Mouse (Mus musculus) heart, embryonic 12.5 days (tissue): ENCODE data around the gene Sdhb. TPM values are rescaled to one million over a fixed set of nuclear protein-coding genes. Genes with fewer than 3 reads are reported as not detected.

Experiments used
- ATAC-seq: fragments of 200-750 bp; cut with Nextera tagmentation; 2 replicates; pipeline ENCODE4 v1.8.0; 2017; ENCODE audit warnings: moderate TSS enrichment, moderate library complexity; ENCODE audit not compliant: insufficient number of reproducible peaks, low FRiP score
- H3K27ac ChIP-seq: fragments of 300-500 bp; sonication (generic); 2 replicates; pipeline ENCODE4 v1.5.1; 2016; ENCODE audit warnings: mild to moderate bottlenecking, moderate library complexity; ENCODE audit not compliant: poor library complexity, severe bottlenecking
- H3K27me3 ChIP-seq: fragments of 300-500 bp; sonication (generic); replicated peaks from 2 replicates; pipeline ENCODE4 v1.6.1; 2016; ENCODE audit warnings: mild to moderate bottlenecking, moderate library complexity
- H3K36me3 ChIP-seq: fragments of 300-500 bp; sonication (generic); 2 replicates; pipeline ENCODE4 v1.6.1; 2016; ENCODE audit warnings: mild to moderate bottlenecking, moderate library complexity
- H3K4me1 ChIP-seq: fragments of 300-500 bp; sonication (generic); replicated peaks from 2 replicates; pipeline ENCODE4 v1.6.1; 2016; ENCODE audit warnings: mild to moderate bottlenecking
- H3K4me2 ChIP-seq: fragments of 300-500 bp; sonication (generic); 2 replicates; pipeline ENCODE4 v1.6.1; 2016; ENCODE audit warnings: mild to moderate bottlenecking, moderate library complexity
- H3K4me3 ChIP-seq: fragments of 300-500 bp; sonication (generic); 2 replicates; pipeline ENCODE4 v1.5.1; 2016; ENCODE audit warnings: mild to moderate bottlenecking
- H3K9ac ChIP-seq: fragments of 300-500 bp; sonication (generic); 2 replicates; pipeline ENCODE4 v1.6.1; 2016; ENCODE audit warnings: mild to moderate bottlenecking, moderate library complexity
- H3K9me3 ChIP-seq: fragments of 300-500 bp; sonication (generic); replicated peaks from 2 replicates; pipeline ENCODE4 v1.6.1; 2016; ENCODE audit warnings: mild to moderate bottlenecking, moderate library complexity
- WGBS: fragments of 180-500 bp; shearing (Covaris S2); methylation state at CpG from one replicate; pipeline ENCODE4 v1.1.7; 2016; 5-methylcytosine and 5-hydroxymethylcytosine counted together
- polyA plus RNA-seq: library from polyadenylated mRNA; unstranded; fragments of >200 nt; fragmentation: Nextera tagmentation; extraction: Ambion mirVana; gene quantifications from 2 replicates; pipeline ENCODE4 v1.2.1, GENCODE M21; 2016

The Sdhb gene
- polyA plus RNA-seq, 1 experiment from 2014 or later, result 746 TPM

GRCm38 (mm10) chr4:140995811-140996210, 34.8 kb downstream of the Sdhb start:
- Histone ChIP-seq H3K9me3 (no peaks in the 10 kb centered on the region), H3K4me1 (no peaks in the 10 kb centered on the region), H3K4me2 (no peak overlapping the region), H3K9ac (no peak overlapping the region), H3K27ac (no peak overlapping the region), H3K27me3 (no peaks in the 10 kb centered on the region), H3K36me3 (peaks cover 86% of the 10 kb centered on the region), H3K4me3 (no peak overlapping the region)
- 90% methylated on average over 8 of the region's 8 CpGs for WGBS
- ATAC-seq, result no peak

- H3K36me3 ChIP-seq, result peaks cover 96% of the 10 kb centered on the region
- H3K27me3 ChIP-seq, result no peaks in the 10 kb centered on the region
- no peak overlapping the region for H3K4me3 ChIP-seq
- no peak overlapping the region for H3K4me2 ChIP-seq
- H3K4me1 ChIP-seq, result no peaks in the 10 kb centered on the region
- no peak for ATAC-seq
- no peak overlapping the region for H3K9ac ChIP-seq
- H3K27ac ChIP-seq, result no peak overlapping the region
- H3K9me3 ChIP-seq, result no peaks in the 10 kb centered on the region
- 85% methylated on average over 9 of the region's 9 CpGs for WGBS
Measured at GRCm38 (mm10) chr4:140996812-140997211, 35.8 kb downstream of the Sdhb start.

GRCm38 (mm10) chr4:141005983-141006382, 45.0 kb downstream of the Sdhb start:
- no peak overlapping the region for H3K4me3 ChIP-seq
- no peak for ATAC-seq
- peaks cover 67% of the 10 kb centered on the region for H3K36me3 ChIP-seq
- H3K4me1 ChIP-seq, result peaks cover 5% of the 10 kb centered on the region
- H3K9me3 ChIP-seq, result peaks cover 5% of the 10 kb centered on the region; the same call in 1 of the 2 replicates
- no peak overlapping the region for H3K4me2 ChIP-seq
- H3K27ac ChIP-seq, result no peak overlapping the region
- H3K27me3 ChIP-seq, result no peaks in the 10 kb centered on the region
- no peak overlapping the region for H3K9ac ChIP-seq
- WGBS, result 84% methylated on average over 13 of the region's 13 CpGs

GRCm38 (mm10) chr4:141008028-141008427, 47.0 kb downstream of the Sdhb start:
- no peak; the same call in 1 of the 2 replicates for ATAC-seq
- 67% methylated on average over 8 of the region's 8 CpGs for WGBS
- peaks cover 5% of the 10 kb centered on the region; the same call in 1 of the 2 replicates for H3K9me3 ChIP-seq
- no peak overlapping the region for H3K27ac ChIP-seq
- H3K4me3 ChIP-seq, result no peak overlapping the region
- H3K9ac ChIP-seq, result no peak overlapping the region
- H3K36me3 ChIP-seq, result peaks cover 51% of the 10 kb centered on the region
- H3K4me2 ChIP-seq, result no peak overlapping the region
- H3K4me1 ChIP-seq, result peaks cover 24% of the 10 kb centered on the region
- H3K27me3 ChIP-seq, result no peaks in the 10 kb centered on the region

GRCm38 (mm10) chr4:141010118-141010517, 49.1 kb downstream of the Sdhb start, which contains the start of gene Mfap2:
Mfap2 (plus strand) TSS chr4:141010418.
- Histone ChIP-seq H3K4me2 (peak within 1 kb of the TSS; percentile 72), H3K27ac (peak within 1 kb of the TSS; percentile 70), H3K9ac (peak within 1 kb of the TSS; percentile 83), H3K36me3 (peaks cover 51% of the 10 kb centered on the region), H3K4me1 (peaks cover 27% of the 10 kb centered on the region), H3K9me3 (peaks cover 5% of the 10 kb centered on the region; the same call in 1 of the 2 replicates), H3K27me3 (no peaks in the 10 kb centered on the region), H3K4me3 (peak within 1 kb of the TSS; percentile 62)
- WGBS, result 19% methylated on average over 7 of the region's 7 CpGs
- ATAC-seq, result no peak

- no peaks in the 10 kb centered on the region for H3K27me3 ChIP-seq
- ATAC-seq, result peak; percentile 68
- WGBS, result under 1% methylated on average over 26 of the region's 26 CpGs
- H3K9me3 ChIP-seq, result peaks cover 5% of the 10 kb centered on the region; the same call in 1 of the 2 replicates
- peaks cover 51% of the 10 kb centered on the region for H3K36me3 ChIP-seq
- H3K4me1 ChIP-seq, result peaks cover 29% of the 10 kb centered on the region
- peak overlapping the region; percentile 72 for H3K4me2 ChIP-seq
- H3K9ac ChIP-seq, result peak overlapping the region; percentile 83
- H3K4me3 ChIP-seq, result peak overlapping the region; percentile 62
- H3K27ac ChIP-seq, result peak overlapping the region; percentile 70
Measured at GRCm38 (mm10) chr4:141010526-141010925, 49.5 kb downstream of the Sdhb start.

GRCm38 (mm10) chr4:141010941-141011429, 50.0 kb downstream of the Sdhb start:
- peak overlapping the region; percentile 70 for H3K27ac ChIP-seq
- ATAC-seq, result peak; percentile 12; the same call in 1 of the 2 replicates
- H3K27me3 ChIP-seq, result no peaks in the 10 kb centered on the region
- 2% methylated on average over 17 of the region's 17 CpGs for WGBS
- H3K4me2 ChIP-seq, result peak overlapping the region; percentile 72
- peak overlapping the region; percentile 83 for H3K9ac ChIP-seq
- H3K4me3 ChIP-seq, result peak overlapping the region; percentile 62
- peaks cover 51% of the 10 kb centered on the region for H3K36me3 ChIP-seq
- peaks cover 5% of the 10 kb centered on the region; the same call in 1 of the 2 replicates for H3K9me3 ChIP-seq
- H3K4me1 ChIP-seq, result peaks cover 30% of the 10 kb centered on the region

- Histone ChIP-seq H3K9ac (peak overlapping the region; percentile 83), H3K4me1 (peaks cover 38% of the 10 kb centered on the region), H3K36me3 (peaks cover 48% of the 10 kb centered on the region), H3K9me3 (peaks cover 4% of the 10 kb centered on the region; the same call in 1 of the 2 replicates), H3K4me2 (peak overlapping the region; percentile 72), H3K27ac (peak overlapping the region; percentile 70), H3K4me3 (peak overlapping the region; percentile 62), H3K27me3 (no peaks in the 10 kb centered on the region)
- no peak for ATAC-seq
- WGBS, result 52% methylated on average over 14 of the region's 14 CpGs
Measured at GRCm38 (mm10) chr4:141011556-141012328, 50.7 kb downstream of the Sdhb start.

- Histone ChIP-seq H3K4me1 (peaks cover 46% of the 10 kb centered on the region), H3K36me3 (peaks cover 45% of the 10 kb centered on the region), H3K4me2 (peak overlapping the region; percentile 72), H3K27me3 (no peaks in the 10 kb centered on the region), H3K27ac (no peak overlapping the region), H3K4me3 (no peak overlapping the region), H3K9ac (no peak overlapping the region; the same call in 1 of the 2 replicates), H3K9me3 (no peaks in the 10 kb centered on the region)
- ATAC-seq, result no peak
- WGBS, result 78% methylated on average over 10 of the region's 10 CpGs
Measured at GRCm38 (mm10) chr4:141012558-141012957, 51.6 kb downstream of the Sdhb start.

GRCm38 (mm10) chr4:141014114-141014513, 53.1 kb downstream of the Sdhb start:
- peaks cover 51% of the 10 kb centered on the region for H3K4me1 ChIP-seq
- ATAC-seq, result no peak
- WGBS, result 68% methylated on average over 8 of the region's 8 CpGs
- H3K4me2 ChIP-seq, result no peak overlapping the region
- no peaks in the 10 kb centered on the region for H3K9me3 ChIP-seq
- H3K27me3 ChIP-seq, result no peaks in the 10 kb centered on the region
- peaks cover 54% of the 10 kb centered on the region for H3K36me3 ChIP-seq
- no peak overlapping the region for H3K4me3 ChIP-seq
- no peak overlapping the region for H3K9ac ChIP-seq
- H3K27ac ChIP-seq, result no peak overlapping the region

GRCm38 (mm10) chr4:141014856-141015255, 53.9 kb downstream of the Sdhb start:
- Histone ChIP-seq H3K4me2 (no peak overlapping the region), H3K9me3 (no peaks in the 10 kb centered on the region), H3K36me3 (peaks cover 56% of the 10 kb centered on the region), H3K9ac (no peak overlapping the region), H3K4me1 (peaks cover 54% of the 10 kb centered on the region), H3K27me3 (no peaks in the 10 kb centered on the region), H3K27ac (no peak overlapping the region), H3K4me3 (no peak overlapping the region)
- no peak for ATAC-seq
- 87% methylated on average over 11 of the region's 11 CpGs for WGBS
